Mouse (Mus musculus) megakaryocyte, embryonic 14.5 days (primary cell): Measurements from ENCODE around the gene Psen1.

Experiments used
- FLI1 ChIP-seq: IDR thresholded peaks from 2 replicates; pipeline ENCODE4 v1.6.1; 2012; ENCODE audit warnings: low read length, inconsistent platforms, mixed read lengths
- GATA1 ChIP-seq: IDR thresholded peaks from 3 replicates; pipeline ENCODE4 v1.6.1; 2012; ENCODE audit warnings: mixed read lengths, low read length, inconsistent platforms, borderline replicate concordance

GRCm38 (mm10) chr12:83643116-83643515 is 44.8 kb upstream of the Psen1 start:
- TF ChIP-seq GATA1 (no peak), FLI1 (no peak)
